Mouse (Mus musculus) frontal cortex, postnatal 25 days (tissue): ENCODE measurements around the gene Cabp1.
A peak's percentile ranks its signal among the peaks of the same experiment; 100 is the strongest.

Source experiments
- DNase-seq, 2 experiments: peaks; one replicate each; pipeline ENCODE4 v3.0.0; 2022; ENCODE audit warnings: low spot score in 2 of 2

Gene Cabp1

DNA sequence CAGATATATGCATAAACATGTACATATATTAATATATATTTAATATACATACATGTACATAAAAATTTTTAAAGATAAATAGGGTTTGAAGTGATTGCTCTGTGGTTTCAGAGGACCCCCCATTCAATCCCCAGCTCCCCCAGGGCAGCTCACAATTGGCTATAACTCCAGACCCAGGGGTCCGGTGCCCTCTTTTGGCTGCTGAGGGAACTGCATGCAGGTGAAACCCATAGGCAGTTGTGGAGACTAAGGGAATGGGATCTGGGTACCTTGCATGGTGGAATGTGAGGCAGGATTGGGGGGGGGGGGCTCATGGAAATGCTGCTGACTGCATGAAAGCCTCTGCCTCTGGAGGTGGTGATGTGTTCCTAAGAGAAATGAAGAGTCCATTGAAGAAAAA lies 16.2 kb upstream of the Cabp1 start:
- DNase-seq = no peak

DNA sequence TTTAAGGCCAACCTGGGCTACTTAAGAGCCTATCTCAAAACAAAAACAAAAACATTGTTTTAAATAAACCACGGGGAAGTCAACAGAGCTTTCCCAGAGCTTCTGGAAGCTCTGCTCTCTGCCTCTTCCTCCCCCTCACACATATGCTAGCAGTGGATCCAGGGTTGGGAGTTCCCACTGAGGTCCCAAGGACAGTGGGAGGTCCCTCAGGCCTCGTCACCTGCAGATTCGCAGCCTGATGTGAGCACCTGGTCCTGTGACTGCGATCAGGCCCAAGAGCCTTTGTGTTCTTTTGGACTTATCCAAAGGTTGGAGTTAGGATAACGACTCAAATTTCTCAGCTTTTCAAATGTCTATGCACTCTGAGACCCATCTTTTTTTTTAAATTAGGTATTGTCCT lies 14.4 kb upstream of the Cabp1 start:
- no peak for DNase-seq

DNA sequence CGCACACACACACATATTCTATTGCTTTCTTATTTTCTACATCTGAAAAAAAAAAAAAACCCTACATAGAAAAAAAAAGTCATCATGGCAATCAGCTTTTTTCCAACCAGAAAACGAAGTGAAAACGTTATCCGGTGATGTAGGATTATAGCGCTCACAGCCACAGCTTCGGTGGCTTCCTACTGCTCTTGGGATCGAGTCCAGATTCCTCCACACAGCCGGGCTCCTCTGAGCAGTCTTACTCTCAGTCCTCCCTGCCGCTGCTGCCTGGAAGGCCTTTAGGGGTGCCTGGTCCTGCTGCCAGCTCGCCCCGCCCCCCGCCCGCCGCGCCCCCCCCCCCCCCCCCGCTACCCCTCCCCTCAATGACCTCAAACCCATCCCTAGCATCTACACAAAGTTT lies 13.7 kb upstream of the Cabp1 start:
- DNase-seq = no peak

DNA sequence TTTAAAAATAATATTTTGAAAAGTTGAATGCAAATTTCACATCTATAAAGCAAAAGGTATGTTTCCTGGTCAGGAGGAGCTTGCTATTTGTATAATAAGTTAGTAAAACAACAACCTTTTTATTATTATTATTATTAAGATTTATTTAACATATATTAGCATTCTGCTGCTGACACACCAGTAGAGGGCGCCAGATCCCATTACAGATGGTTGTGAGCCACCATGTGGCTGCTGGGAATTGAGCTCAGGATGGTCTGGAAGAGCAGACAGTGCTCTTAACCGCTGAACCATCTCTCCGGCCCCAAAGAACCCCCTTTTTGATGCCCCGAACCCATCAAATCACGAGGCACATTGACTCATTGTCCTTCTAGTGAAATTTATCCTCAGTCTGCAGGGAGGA lies 13.1 kb upstream of the Cabp1 start:
- DNase-seq = no peak

DNA sequence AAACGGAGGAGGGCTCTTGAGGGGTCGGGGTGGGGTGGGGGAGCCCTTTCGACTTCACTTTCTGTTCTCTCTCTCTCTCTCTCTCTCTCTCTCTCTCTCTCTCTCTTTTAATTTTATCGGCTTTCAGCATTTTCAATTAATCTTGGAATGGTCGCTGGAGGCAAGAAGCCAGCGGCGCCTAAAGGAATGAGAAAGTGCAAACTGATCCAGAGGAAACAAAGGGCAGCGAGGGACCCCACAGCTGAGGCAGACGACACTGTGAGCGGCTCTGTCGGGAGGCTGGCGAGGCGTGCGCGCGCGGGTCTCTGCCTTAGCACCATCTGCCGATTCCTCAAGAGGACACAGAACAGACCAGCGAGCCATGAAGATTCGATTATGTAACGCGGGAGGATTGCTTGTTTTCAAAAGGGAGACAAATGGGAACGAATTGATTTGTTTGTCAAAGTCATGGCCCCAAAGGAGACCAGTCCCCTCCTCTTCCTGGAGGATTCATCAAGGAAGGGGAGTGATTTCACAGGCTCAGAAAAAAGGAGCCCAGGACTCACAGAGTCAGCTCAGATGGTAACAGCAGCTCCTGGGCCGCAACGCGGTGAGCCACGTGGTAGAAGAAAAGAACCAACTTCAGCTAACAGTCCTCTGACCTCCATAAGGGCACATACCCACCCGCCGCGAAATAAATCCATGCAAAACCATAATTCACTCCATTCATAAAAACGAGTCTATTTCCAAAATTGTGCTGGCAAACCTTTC lies 10.6 kb upstream of the Cabp1 start:
- DNase-seq = no peak

DNA sequence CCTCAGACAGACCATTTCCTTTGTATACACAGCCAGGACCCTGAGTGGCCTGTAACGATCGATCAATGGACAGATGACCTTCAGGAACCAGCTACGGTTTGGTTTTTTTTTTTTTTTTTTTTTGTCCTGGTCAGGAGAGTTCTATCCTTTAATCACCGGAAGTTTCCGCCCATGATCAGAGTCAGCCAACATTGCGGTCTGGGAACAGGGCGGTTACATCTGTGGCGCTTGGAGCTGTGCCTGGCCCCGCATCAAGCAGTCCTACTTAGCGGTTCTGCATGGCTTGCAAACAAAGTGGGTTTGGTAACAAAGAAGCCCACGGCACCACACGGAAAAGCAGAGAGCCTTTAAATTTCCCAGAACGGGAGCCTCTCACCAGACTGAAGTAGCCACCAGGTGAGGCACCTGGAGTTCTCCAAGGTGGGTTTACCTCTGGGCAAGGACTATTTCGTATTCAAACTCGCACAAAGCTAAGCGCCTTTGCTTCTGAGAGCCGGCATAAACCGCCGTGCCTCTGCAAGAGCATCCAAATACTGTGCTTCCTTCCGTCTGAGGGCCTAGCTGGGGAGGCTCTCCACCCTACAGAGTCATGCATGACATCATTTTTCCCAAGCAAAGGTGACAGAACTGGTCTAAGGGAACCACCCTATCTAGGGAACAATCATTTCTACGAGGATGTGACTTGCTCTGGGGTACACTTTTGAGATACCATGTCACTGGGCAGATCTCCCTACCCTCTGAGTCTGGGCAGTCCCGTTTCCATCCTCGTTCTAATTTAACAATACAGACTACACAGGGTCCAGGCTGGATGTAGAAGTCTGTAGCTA lies 9.8 kb upstream of the Cabp1 start:
- no peak for DNase-seq

DNA sequence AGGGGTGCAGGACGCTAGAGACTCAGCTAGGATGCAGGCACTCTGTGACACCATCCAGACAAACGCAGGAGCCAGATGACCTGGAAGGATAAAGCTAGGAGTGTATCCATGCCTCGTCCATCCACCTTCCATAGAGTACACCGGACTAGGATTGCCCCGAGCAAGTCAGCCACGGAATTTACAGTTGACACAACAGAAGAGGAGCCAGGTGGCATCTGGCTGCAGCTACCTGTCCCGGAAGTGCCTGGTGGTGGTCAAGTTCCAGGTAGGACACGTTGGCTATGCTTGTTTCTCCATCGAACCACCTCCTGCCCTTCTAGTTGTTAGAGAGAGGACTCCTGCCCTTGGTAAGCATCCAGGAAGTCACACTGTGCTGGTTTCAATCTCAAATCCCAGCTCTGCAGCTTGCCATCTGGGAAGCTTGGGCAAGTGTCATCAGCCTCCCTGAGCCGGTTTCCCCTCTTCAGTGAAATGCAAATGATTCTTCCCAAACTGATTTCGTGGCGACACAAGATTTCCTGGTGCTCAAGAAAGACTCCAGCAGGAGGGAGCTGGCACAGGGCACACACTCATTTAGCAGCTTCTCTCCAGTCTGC lies 543 bp upstream of the Cabp1 start:
- DNase-seq = no peak

DNA sequence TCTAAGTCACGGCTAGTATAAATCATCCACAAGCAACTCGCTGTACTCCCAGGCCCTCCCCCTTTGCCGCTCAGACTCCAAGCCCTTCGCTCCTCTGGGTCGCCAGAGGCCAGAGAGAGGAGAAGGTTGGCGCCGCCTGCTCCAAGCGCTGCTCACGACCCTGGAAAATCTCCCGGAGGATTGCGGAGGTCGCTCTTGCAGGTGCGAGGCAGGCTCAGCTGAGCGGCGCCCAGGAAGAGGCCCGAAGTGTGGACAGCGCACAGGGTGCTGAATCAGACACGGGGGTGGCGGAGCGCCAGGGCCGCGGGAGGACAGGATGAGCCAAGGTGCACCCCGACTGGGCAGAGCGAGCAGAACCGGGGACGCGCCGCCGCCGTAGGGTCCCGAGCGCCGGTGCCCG lies 955 bp downstream of the Cabp1 start:
- no peak for DNase-seq

DNA sequence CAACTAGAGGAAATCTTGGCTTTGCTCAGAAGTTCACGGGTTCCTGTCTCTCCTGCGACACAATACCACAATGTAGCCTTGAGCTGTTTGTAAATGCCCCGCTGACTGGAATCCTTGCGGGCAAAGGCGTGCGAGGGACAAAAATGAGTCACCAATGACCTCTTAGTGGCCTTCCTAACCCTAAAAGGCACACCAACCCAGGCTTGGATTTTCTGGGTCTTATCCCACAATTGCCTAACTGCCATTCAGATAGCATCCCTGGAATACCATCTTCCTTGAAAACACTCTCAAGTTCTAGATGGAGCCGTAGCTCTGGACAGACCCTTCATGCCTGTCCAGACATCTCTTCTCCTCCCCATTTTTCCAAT lies 1.4 kb downstream of the Cabp1 start:
- no peak for DNase-seq

DNA sequence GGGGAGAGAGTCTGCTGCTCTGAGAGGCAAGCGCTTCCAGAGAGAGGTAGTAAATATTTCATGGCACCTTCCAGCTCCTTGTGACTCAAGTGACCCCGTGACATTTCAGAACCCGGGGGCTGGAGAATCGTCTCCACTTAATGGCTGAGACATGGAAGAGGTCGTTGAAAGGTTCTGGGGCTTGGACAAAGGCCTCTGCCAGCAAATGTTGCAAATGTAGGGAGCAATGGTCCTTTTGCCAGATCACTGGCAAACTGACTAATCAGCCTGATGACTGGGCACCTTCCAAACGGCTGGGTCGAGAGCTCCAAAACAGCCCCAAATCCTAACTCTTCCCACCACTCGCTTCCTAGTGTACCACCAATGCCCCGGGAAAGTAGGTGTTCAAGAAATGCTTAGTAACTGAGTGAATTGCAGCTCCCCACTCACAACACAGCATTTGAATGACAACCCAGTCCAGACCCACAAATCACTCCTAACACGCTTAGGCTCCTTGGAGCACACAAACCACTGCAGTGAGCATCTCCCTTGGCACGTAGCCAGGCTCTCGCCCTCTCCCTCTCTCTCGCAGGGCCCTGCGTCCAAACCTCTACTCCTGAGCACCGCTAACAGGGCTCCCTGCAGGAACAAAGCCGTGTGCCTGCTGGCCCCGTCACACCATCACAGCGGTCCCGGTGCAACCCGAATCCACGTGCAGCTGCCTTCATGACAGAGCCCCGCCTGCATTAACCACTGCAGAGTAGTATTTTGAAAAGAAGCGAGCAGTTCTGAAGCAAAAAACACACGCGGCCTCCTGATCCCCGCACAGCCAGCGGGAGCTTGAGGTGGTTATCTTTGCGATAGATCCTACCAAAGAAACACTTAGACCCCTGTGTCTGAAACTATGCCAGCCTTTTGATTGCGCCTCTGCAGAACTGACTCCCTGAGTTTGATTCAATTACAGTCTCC lies 2.0 kb downstream of the Cabp1 start:
- DNase-seq = no peak

DNA sequence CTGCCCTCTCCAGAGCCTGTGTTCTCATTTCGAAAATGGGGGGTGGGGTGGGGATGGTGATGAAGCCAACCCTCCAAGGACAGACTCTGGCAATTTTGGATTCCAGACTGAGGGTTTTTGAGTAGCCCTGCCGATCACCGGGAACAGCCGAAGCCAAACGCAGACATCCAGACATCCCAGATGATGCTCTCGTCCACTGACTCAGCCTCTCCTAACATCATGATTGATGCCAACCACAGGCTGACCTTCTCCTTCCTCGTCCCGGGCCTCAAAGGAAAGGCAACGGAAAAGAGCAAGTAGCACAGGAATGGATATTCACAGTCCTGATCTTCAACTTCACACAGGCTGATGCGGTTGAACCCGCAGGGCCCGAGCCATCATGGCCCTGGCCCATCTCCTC lies 4.1 kb downstream of the Cabp1 start:
- DNase-seq = no peak

DNA sequence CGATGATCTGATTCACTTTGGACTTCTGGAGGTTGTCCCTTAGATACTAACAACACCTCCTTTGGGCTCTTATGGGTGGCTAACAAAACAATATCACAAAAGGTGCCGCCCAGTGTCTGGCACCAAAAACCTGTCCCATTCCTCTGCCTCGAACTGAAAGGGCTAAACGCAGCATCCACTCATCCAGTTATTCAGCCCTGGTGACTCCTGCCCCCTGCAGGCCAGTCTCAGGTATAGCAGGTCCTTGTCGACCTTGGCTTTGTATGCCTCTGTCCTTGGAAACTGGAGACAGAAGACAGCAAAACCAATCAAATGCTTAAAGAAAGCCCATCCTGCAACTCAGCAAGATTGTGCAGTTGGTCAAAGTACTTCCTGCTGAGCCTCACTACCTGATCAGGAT lies 5.4 kb downstream of the Cabp1 start:
- no peak for DNase-seq

DNA sequence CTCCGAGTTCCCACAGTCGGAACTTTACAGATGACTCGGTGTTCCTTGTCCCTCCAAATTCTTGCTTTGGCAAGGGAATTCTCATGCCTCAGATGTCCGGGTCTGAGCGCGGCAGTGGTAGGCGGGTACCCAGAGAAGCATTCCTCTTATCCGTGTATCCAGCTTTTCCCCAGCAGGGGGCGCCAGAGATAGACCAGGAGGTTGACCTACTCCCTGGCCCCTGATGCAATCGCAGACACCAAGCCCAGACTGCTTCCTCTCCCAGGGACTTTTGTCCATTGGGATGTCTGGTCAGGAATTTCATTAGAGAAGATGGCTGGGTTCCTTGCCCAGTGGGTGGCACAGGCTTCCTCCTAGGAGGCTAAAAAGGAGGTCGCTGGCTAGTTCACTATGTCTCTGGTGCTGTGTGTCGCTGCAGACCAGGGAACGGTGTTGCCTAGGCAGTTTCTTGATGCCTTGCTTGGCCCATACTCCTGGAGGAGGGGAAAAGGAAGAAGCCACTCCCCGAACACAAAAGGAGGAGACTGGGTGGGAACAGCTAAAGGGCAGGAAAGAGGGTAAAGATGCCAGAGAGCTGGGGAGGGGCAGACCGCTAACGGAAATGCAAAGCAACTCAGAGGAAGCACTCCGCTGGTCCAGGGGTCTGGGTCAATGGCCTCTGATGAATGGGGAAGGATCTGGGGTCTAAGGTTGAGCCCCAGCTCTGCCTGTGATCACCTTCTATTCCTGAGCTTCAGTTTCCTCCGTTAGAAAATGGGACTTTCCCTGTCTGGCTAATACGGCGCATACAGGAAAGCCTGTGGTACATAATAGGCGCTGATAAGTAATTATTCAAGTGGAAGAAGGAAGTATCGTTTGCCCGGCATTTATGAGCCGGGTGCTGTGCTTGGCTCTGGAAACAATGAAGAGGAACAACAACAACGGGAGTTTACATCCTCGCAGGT lies 6.7 kb downstream of the Cabp1 start:
- peak; percentile 92 to 96 for DNase-seq

DNA sequence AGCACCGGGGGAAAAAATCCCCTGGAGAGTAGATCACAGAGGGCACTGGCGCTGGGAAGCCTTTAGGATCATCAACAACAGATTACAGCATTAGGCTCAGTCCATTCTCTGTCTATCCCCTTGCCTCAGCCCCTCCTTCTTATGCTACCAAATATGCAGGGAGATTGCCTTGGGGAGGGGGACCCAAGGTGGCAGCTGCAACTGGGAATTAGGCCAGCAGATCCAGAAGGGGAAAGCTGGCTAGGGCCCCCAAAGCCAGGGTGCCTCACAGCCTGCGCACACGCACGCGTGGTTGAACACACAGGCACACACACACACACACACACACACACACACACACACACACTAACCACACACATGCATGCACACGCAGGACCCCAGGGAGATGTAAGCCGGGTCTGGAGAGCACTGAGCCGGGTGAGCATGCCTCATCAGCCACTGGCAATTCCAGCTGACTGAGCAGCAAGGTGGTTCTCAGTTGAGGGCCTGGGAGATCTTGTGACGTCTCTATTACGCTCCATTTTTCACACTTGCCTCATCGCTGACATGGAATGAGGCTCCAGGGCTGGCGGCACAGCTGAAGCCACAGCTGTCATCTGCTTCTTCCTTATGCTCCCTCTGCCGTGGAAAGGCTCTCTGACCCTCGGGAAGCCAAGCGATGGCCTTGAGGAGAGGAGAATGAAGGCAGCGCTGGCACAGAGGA lies 7.7 kb downstream of the Cabp1 start:
- no peak for DNase-seq

DNA sequence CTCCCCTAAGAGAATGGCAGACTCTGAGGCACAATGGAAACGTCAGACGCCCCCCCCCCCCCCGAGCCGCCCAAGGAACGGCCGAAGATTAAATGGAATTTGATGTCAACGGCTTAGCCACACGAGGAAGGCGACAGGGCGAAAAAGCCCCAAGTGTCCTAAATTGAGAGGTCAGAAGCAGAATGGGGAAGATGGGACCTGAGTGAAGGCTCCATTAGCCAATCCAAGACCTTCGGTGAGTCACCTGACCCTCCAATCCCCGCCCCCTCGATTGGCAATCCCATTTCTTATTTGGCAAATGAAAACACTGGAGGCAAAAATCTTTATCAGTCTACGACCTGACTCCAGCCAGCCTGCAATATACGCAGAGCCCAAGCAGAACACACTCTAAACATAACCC lies 9.5 kb downstream of the Cabp1 start:
- peak in 1 of 2 experiments; percentile 37 for DNase-seq

DNA sequence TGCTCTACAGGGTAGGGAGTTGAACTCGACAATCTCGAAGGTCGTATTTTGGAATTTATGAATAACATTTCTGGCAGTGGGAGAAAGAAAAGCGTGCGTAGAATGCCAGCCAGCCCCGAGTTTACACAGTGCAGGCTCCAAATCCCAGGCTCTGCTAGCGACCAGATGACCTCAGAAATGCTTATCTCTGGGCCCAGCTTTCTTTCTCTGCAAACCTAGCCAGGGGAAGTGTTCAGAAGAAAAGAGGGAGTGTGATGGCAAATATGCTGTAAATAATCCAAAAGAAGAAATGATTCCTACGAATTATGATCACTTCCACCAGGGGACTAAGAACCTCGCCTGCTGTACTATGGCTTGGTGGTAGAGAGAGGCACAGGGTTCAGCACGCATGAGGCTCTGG lies 10.7 kb downstream of the Cabp1 start:
- DNase-seq = no peak

DNA sequence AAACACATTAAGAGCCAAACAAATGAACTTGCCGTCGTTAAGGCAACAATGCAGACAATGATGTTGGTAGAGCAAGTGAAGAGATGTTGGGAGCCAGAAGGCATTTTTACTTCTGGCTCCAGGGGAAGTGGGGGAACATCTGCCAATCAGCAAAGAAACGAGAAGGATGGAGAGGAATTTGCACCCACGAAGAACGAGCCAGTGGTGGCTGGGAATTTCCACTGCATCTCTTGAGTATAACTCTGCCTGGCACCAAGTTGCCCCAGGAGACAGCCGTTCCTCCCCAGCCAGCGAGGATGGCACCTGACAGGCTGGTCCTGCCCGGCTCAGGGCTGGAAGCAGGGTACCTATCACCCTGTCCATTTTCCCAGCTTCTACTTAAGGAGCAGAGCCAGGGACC lies 11.3 kb downstream of the Cabp1 start:
- no peak for DNase-seq

DNA sequence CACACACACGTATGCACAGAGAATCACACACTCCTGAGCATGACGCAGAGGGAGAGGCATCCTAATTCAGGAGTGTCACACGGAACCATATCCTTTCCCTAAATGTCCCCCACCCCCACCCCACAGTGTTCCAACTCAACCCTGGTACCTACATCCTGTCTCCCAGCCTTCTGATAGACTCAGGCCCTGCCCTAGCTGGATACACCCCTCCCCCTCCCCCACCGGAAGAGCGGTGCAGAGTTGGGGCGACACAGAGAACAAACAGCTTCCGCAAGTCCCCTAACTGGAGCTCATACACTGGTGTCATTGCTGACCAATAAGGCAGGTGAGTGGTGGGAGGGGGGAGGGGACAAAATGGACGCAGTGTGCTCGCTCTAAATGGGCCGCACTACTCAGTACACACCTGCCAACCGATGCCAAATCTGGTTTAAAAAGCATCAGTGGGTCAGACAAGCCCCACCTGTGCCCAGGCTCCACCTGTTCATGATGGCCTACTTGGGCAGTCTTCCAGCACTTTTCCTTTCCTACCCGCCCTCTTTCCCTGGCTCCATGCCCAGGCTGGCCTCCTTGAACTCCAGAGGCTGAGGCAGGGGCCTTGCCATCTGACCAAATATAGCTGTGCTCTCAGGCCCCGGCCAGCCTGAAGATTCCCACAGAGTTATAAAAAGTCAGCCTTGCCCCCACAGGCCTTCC lies 12.8 kb downstream of the Cabp1 start:
- DNase-seq = no peak

DNA sequence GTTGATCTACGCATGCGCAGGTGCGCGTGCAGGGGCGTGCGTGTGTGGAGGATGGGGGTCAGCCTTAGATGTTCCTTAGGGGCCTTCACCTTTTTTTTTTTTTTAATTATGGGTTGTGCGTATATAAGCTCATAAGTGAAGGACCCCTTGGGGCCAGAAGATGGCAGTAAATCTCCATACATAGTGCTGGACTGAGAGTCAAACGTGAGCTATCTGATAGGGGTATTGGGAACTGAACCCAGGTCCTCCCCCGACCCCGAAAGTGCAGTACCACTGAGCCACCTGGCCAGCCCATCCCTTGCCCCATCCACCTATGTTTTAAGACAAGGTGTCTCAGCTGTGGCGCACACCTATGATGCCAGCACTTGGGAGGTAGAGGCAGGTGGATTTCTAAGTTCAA lies 14.6 kb downstream of the Cabp1 start:
- DNase-seq = no peak

DNA sequence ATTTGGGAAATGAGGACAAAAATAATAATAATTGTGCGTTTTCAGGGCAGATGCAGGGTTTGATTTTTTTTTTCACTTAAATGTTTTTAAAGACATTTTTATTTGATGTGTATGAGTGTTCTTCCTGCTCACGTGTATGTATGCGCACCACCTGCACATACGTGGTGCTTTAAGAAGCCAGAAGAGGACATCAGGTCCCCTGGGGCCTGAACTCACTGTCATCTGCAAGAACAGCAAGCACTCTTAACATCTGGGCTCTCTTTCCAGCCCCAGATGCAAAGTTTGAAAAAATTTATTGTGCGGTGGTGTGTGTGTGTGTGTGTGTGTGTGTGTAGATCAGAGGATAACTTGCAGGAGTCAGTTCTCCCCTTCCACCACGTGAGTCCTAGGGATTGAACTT lies 16.3 kb downstream of the Cabp1 start:
- DNase-seq = no peak
